Mouse (Mus musculus): Measurements from ENCODE around the gene Ythdc1.

- no peak for TF ChIP-seq POLR2A (IDR thresholded peaks at IDR 0.05; ENCODE audit: insufficient read length, low read depth)
- no peak for TF ChIP-seq E2F4 (IDR thresholded peaks at IDR 0.05; ENCODE audit: insufficient read depth)
- no peak for TF ChIP-seq MYOD1 (IDR thresholded peaks at IDR 0.05; ENCODE audit: control insufficient read depth in 1 of 3, insufficient read length in 2 of 3, low read depth in 2 of 3)
- TF ChIP-seq TCF12 (IDR thresholded peaks at IDR 0.05; ENCODE audit: insufficient read depth, poor library complexity, severe bottlenecking), result no peak
- no peak for TF ChIP-seq USF1 (IDR thresholded peaks at IDR 0.05; ENCODE audit: low read depth)
- no peak for TF ChIP-seq MAX (IDR thresholded peaks at IDR 0.05; ENCODE audit: low read depth)
- no peak for TF ChIP-seq POLR2AphosphoS2 (IDR thresholded peaks at IDR 0.05; ENCODE audit: insufficient read length, low read depth)
- no peak for TF ChIP-seq CEBPB (IDR thresholded peaks at IDR 0.05; ENCODE audit: insufficient read depth, poor library complexity, severe bottlenecking)
- no peak for TF ChIP-seq MYOG (IDR thresholded peaks at IDR 0.05; ENCODE audit: control insufficient read depth in 1 of 3, insufficient read depth in 1 of 3, insufficient read length in 2 of 3, low read depth in 2 of 3)
- no peak for TF ChIP-seq REST (IDR thresholded peaks at IDR 0.05; ENCODE audit: insufficient read depth, insufficient read length)
Measured at GRCm38 (mm10) chr5:86771010-86771409, 33.0 kb upstream of the Ythdc1 start.
